Mouse (Mus musculus) cerebellum, adult 2 months (tissue): ENCODE data around the gene Hmgn3.

Source experiments
- CTCF ChIP-seq: fragments of 200-500 bp; IDR thresholded peaks from 2 replicates; pipeline ENCODE4 v1.5.1; 2011; ENCODE audit warnings: low read depth, mild to moderate bottlenecking, control low read depth, low read length, moderate library complexity, borderline replicate concordance; ENCODE audit not compliant: insufficient read depth
- POLR2A ChIP-seq: fragments of 200-500 bp; IDR thresholded peaks from 2 replicates; pipeline ENCODE4 v1.6.1; 2011; ENCODE audit warnings: low read length, control low read depth, borderline replicate concordance; ENCODE audit not compliant: insufficient read depth

GRCm38 (mm10) chr9:83117486-83117885 is 29.0 kb downstream of the Hmgn3 start:
- TF ChIP-seq POLR2A (no peak), CTCF (no peak)
